Mouse (Mus musculus) forelimb bud, embryonic 11.5 days (tissue): ENCODE data around the gene Nup210l.
A peak's percentile ranks its signal among the peaks of the same experiment; 100 is the strongest.

Experiments
- DNase-seq: peaks from one replicate; pipeline ENCODE4 v3.0.0-alpha.2; 2012; ENCODE audit warnings: low read depth, low spot score

Nup210l gene

GRCm38 (mm10) chr3:90159757-90160156, 55.8 kb downstream of the Nup210l start:
- DNase-seq = no peak

DNA sequence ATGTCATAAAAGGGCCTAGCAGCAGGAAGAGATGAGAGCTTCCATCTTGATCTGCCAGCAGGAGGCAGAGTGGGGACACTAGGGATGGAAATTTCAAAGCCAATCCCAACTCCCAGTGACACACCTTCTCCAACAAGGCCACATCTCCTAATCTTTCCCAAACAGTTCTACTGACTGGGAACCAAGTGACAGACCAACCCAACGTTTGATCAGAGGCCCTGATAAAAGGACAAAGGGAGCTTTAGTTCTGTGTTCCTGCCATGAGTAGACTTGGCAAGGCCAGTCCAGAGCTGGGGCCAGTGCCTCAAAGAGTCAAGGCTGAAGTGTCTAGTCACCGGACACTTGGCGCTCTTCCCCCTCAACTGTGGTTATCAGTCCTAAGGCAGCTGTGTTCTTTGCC, 57.6 kb downstream of the Nup210l start:
- DNase-seq = no peak

DNA sequence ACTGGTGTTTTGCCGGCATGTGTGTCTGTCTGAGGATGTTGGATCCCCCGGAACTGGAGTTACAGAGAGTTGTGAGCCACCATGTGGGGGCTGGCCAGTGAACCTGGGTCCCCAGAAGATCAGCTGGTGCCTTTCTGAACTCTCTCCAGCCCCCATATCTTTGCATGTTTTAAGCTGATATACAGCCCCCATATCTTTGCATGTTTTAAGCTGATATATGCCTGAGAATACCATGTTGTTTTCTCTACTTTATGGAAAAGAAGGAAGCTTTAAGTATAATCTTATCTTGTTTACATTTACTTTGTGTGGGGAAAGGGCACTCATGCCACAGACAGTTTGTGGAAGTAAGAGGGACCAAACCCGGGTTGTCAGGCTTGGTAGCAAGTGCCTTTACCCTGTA, 75.6 kb downstream of the Nup210l start:
- DNase-seq = no peak

GRCm38 (mm10) chr3:90183581-90183980, 79.6 kb downstream of the Nup210l start:
- DNase-seq = no peak

DNA sequence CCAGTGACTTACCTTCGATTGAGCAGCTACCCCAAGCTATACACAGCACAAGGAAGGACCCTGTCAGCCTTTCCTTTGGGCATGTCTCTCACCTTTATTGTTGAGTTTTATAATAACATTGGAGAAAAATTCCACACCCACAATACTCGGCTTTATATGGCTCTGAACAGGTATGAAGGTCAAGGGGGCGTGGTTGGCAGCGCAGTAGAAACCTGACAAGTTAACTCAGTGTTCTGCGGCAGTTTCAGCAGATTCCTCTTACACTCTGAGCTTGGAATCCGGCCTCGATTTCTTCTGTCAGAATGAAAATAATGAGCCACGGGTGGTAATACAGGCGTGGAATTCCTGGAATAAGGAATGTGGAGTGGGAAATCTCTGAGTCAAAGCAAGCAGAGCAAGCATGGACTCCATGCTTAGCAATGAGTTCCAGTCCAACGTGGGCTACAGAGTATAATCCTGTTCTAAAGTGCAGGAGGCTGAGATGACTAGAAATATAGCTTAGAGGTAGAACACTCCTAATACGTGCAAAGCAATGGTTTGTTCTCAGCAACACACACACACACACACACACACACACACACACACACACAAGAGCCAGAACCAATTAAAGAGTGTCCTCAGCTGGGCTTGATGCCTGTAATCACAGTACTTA, 87.1 kb downstream of the Nup210l start:
- no peak for DNase-seq

GRCm38 (mm10) chr3:90194759-90195158, 90.8 kb downstream of the Nup210l start:
- DNase-seq = peak; percentile 60

GRCm38 (mm10) chr3:90195644-90196043, 91.7 kb downstream of the Nup210l start:
- DNase-seq = no peak

DNA sequence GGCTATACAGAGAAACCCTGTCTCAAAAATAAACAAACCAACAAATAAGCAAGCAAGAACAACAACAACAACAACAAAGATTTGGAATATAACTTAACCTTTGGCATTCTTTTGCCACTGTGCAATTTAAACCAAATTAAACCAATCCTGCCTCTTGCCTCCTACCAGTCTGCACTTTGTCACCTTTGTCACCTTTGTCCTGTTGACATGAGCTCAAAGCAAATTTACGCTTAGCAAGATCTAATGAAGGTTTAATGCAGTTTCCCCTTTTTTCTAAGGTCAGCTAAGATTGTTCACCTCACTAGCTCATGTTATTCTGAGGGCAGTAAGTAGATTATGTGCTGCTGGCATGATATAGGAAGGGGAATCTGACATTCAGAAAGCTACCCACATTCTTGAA, 93.6 kb downstream of the Nup210l start:
- no peak for DNase-seq

- no peak for DNase-seq
These were observed 99.0 kb downstream of the Nup210l start for GRCm38 (mm10) chr3:90202884-90203283.

- DNase-seq = no peak
These were observed 99.7 kb downstream of the Nup210l start for GRCm38 (mm10) chr3:90203619-90204018.

DNA sequence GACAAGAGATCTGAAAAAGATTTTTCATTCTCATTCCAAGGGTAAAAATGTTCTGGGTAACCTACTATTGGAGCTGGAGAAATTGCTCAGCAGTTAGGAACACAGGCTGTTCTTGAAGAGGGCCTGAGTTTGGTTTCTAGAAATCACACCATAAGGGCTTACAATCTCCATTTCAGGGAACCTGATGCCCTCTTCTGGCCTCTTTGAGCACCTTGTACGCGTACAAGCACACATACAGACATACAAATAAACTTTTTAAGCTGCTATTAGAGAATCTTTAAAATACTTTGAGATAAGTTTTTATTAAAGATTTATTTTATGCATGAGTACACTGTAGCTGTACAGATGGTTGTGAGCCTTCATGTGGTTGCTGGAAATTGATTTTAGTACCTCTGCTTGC, 100.7 kb downstream of the Nup210l start:
- no peak for DNase-seq

GRCm38 (mm10) chr3:90208662-90209061, 104.7 kb downstream of the Nup210l start:
- DNase-seq = no peak

GRCm38 (mm10) chr3:90209908-90210566, 106.1 kb downstream of the Nup210l start:
- no peak for DNase-seq

GRCm38 (mm10) chr3:90211475-90212398, 107.8 kb downstream of the Nup210l start:
- no peak for DNase-seq

DNA sequence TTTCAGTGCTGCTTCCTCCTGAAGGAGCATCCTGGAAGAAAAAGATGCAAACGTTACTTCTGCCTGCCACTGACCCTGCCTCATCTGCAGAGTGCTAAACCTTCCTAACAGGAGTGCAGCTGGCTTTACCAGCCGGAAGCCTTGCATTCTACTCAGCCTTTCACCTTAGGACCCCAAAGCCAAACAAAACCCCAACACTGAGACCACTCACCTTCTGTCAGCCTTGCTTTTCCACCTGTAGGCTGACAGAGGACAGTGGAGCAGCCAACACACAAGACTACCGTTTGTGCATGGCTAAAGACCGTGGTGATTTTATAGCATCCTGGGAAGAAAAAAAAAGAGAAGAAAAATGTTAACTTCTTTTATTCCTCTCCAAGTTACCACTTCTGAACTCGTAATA, 108.8 kb downstream of the Nup210l start:
- DNase-seq = no peak

DNA sequence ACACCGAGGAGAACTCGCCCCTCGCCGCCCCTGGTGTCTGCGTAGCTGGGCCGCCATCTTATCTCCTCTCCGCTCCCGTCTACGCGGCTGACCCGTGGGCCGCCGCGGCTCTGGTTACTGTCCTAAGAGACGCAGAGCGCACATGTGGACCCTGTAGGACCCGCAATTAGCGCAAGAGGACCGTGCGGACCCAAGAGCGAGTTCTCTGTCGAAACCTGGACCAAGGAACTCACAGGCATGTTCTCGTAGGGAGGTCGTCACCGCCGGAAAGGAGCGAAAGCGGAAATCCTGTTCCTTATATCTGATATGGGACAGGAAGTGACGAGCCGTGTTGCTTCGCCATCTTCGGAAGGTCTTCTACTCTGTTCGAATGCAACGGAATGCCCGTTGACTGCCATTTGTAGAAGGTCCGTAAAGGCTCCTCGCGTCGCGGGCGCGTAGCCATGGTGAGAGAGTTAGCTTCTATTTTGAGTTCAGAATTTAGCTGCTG, 109.5 kb downstream of the Nup210l start, which contains the start of the genes Rps27 and Rab13:
TSS of gene Rps27 (minus strand) at position 275 of the 490 bp plus-strand sequence.
TSS of gene Rab13 (plus strand) at position 319 of the 490 bp plus-strand sequence.
- peak; percentile 95 for DNase-seq

DNA sequence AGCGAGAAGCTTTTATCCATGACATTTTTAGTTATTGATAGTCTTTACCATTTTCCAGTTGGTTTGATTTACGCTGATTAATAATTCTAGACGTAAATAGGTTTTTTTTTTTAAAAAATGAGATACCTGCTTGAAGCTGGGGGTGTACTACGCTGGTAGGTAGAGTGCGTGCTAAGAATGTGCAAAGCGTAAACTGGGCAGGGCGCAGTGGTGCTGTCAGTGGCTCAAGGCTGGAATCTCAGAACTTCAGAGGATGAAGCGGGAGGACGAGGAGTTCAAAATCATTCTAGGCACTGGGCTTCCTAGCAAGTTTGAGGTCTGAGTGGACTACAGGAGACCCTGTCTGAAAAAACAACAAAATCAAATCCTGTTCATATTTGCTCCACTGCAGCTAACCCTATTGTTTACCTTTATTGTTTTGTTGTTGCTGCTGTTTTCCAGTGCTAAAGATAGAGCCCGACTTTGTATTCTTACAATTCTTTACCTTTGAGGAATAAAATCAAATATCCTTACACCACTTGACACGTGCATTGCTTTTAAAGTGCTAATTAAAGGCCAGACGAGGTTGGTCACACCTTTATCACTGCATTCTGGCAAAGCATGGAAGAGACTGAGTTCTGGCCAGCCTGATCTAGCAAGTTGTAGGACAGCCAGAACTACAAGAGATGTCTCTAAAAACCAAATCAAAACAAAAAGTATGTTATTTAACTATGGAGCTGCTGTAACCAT, 110.2 kb downstream of the Nup210l start:
- DNase-seq = no peak

GRCm38 (mm10) chr3:90215825-90216380, 112.0 kb downstream of the Nup210l start:
- DNase-seq = no peak

- peak; percentile 75 for DNase-seq
These were observed 116.2 kb downstream of the Nup210l start for GRCm38 (mm10) chr3:90220088-90220487.

DNA sequence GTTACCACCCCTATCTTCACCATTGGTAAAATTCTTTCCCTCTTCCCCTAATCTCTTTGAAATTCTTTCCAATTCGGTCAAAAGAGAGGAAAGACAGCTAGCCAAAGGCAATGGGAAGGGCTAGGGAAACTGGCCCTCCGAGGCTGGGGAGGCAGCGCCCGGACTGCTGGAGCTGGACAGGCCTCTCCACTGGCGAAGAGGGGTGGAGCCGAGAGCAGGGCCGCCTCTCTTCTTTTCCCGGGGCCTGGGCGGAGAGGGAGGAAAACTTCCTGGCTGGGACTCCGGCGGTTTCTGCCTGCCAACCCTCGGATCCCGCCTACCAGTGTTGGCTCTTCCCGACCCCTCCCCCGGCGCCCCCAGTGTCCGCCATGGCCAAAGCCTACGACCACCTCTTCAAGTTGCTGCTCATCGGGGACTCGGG, 116.6 kb downstream of the Nup210l start:
- DNase-seq = peak; percentile 47

- no peak for DNase-seq
These were observed 117.2 kb downstream of the Nup210l start for GRCm38 (mm10) chr3:90221123-90221522.
